Mouse (Mus musculus) liver, postnatal 0 days (tissue): ENCODE results near the gene Dffb. TPM values are rescaled to one million over a fixed set of nuclear protein-coding genes. Genes with fewer than 3 reads are reported as not detected.
A peak's percentile ranks its signal among the peaks of the same experiment; 100 is the strongest.

Experiments used
- ATAC-seq: fragments of 200-750 bp; cut with Nextera tagmentation; 2 replicates; pipeline ENCODE4 v1.8.0; 2017; ENCODE audit warnings: mild to moderate bottlenecking, moderate library complexity
- DNase-seq: peaks from one replicate; pipeline ENCODE4 v3.0.0-alpha.2; 2016
- H3K27ac ChIP-seq: fragments of 300-500 bp; sonication (generic); 2 replicates; pipeline ENCODE4 v1.5.1; 2014; ENCODE audit warnings: antibody characterized with exemption, moderate library complexity, mild to moderate bottlenecking, low read depth
- H3K27me3 ChIP-seq: fragments of 300-500 bp; sonication (generic); 2 replicates; pipeline ENCODE4 v1.6.1; 2014; ENCODE audit warnings: low read length, control low read depth, mixed read lengths; ENCODE audit not compliant: insufficient read depth
- H3K36me3 ChIP-seq: fragments of 300-500 bp; sonication (generic); replicated peaks from 2 replicates; pipeline ENCODE4 v1.6.1; 2014; ENCODE audit warnings: mild to moderate bottlenecking, control low read depth, low read length, moderate library complexity, mixed read lengths; ENCODE audit not compliant: insufficient read depth
- H3K4me1 ChIP-seq: fragments of 300-500 bp; sonication (generic); 2 replicates; pipeline ENCODE4 v1.6.1; 2014; ENCODE audit warnings: antibody characterized with exemption, mild to moderate bottlenecking, control low read depth; ENCODE audit not compliant: insufficient read depth
- H3K4me2 ChIP-seq: fragments of 300-500 bp; sonication (generic); 2 replicates; pipeline ENCODE4 v1.6.1; 2014; ENCODE audit warnings: low read depth, mild to moderate bottlenecking, low read length, moderate library complexity, mixed read lengths
- H3K4me3 ChIP-seq: fragments of 300-500 bp; sonication (generic); 2 replicates; pipeline ENCODE4 v1.5.1; 2014; ENCODE audit warnings: low read depth, low read length
- H3K9ac ChIP-seq: fragments of 300-500 bp; sonication (generic); replicated peaks from 2 replicates; pipeline ENCODE4 v1.6.1; 2014; ENCODE audit warnings: mild to moderate bottlenecking, moderate library complexity
- H3K9me3 ChIP-seq: fragments of 300-500 bp; sonication (generic); 2 replicates; pipeline ENCODE4 v1.6.1; 2016; ENCODE audit warnings: mild to moderate bottlenecking, control low read depth, low read length, mixed read lengths
- CTCF ChIP-seq: sonication (generic); IDR thresholded peaks from 2 replicates; pipeline ENCODE4 v1.5.1; 2016; ENCODE audit warnings: antibody characterized with exemption, low read depth
- EP300 ChIP-seq: IDR thresholded peaks from 2 replicates; pipeline ENCODE4 v1.6.1; 2016; ENCODE audit warnings: antibody characterized with exemption, low read depth, mild to moderate bottlenecking
- WGBS: fragments of 180-500 bp; shearing (Covaris S2); extraction: QIAGEN DNeasy Blood & Tissue Kit; methylation state at CpG from one replicate; pipeline ENCODE4 v1.1.7; 2014; ENCODE audit not compliant: insufficient replicate concordance; 5-methylcytosine and 5-hydroxymethylcytosine counted together
- polyA plus RNA-seq: library from polyadenylated mRNA; unstranded; fragments of >200 nt; fragmentation: Nextera tagmentation; extraction: Ambion mirVana; gene quantifications from 2 replicates; pipeline ENCODE4 v1.2.1, GENCODE M21; 2015

Dffb gene
- 3.6 and 4.6 TPM in 2 replicates for polyA plus RNA-seq

DNA sequence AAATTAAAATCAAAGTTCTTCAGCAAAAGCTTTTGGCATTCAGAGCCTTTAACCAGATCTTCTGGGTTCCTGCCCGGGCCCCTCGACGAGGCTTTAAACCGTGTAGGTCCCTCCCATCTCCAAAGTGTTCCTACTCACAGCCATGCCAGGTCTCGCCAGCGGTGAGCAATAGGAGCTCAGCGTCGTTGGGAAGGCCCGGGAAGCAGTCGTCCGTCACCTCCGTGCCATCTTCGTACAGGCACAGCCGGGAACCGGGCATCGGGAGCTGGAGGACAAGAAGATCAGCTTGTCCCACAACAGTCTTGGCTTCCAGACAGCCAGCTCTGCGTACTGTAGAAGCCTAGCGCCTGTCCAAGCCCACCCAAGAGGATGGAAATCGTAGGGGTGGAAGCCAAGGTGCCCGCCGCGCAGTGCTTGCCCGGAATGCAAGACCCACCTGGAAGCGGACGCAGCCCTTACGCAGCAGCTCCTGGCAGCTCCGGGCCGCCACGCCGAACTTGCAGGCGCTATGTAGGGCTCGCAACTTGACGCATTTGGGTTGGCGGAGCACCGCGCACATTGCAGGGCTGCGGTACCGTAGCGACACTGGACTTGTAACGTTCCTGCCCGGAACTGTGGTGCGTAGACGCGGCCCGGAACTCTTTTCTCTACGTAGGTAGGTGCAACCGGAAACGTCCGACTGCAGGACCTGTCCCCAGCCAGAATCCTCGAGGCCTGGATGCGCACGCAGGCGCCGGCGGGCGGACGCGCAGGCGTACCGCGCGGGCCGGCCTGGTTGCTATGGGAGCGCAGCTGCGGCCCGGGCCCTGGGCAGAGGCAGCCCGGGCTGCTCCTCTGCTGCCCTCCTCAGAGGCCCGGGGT is at the start of gene Dffb, which contains the start of gene Cep104:
TSS of gene Dffb (minus strand) at position 696 of the 861 bp plus-strand sequence.
TSS of gene Cep104 (plus strand) at position 764 of the 861 bp plus-strand sequence.
- TF ChIP-seq EP300: no peak
- no peak for TF ChIP-seq CTCF
- Histone ChIP-seq H3K4me3 (peak within 1 kb of the TSS; percentile 92), H3K4me1 (peaks cover 15% of the 10 kb centered on the region), H3K9me3 (no peaks in the 10 kb centered on the region), H3K9ac (peak within 1 kb of the TSS; percentile 84), H3K4me2 (peak within 1 kb of the TSS; percentile 99), H3K27ac (peak within 1 kb of the TSS; percentile 61), H3K36me3 (peaks cover 15% of the 10 kb centered on the region), H3K27me3 (no peaks in the 10 kb centered on the region)
- WGBS: 1% methylated on average over 68 of the region's 68 CpGs
- peak; percentile 96 for ATAC-seq
- peak; percentile 93 for DNase-seq

DNA sequence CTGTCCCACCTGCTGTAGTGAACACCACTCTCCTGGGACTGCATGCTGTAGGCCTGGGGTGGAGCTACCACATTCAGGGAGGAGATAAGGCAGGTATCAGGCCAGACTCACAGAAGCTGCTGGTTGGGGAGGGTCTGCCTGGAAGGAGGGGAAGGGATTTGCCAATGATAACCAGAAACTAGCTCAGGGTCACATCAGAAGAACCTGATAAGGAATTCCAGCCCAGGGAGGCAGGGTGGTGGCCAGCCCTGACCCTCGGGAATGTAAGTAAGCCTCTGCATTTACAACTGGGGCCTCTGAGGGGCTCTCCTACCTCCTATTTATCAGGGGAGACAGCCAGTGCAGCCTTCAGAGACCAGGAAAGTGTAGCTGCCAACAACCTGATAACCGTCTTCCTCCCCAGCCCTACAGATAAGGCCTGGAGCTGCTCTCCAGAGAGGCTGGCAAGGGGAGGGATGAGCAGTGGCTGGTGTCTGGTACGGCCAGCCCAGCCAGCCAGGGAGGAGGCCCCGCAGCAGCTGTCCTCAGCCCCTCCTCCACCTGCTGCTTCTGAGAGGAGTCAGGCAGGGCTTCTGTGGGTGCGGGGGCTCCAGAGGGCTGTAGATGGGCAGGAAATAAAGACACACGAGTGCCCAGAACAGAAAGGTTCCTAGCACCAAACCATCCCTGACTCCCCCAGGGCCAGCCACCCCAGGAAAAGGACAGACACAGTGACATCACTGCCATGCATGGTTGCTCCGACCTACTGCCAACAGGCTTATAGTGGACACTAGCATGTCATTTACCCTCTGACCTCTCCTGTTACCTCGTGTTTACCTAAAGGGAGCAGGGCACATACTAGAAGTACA is 49.1 kb upstream of the Dffb start:
- peaks cover 36% of the 10 kb centered on the region for H3K36me3 ChIP-seq
- H3K4me2 ChIP-seq: peak overlapping the region; percentile 94
- H3K4me3 ChIP-seq: peak overlapping the region; percentile 84
- ATAC-seq (peak; percentile 83), DNase-seq (peak; percentile 74)
- H3K27me3 ChIP-seq: no peaks in the 10 kb centered on the region
- TF ChIP-seq CTCF (no peak), EP300 (peak; percentile 91)
- 6% methylated on average over 8 of the region's 8 CpGs for WGBS
- peak overlapping the region; percentile 86 for H3K9ac ChIP-seq
- H3K4me1 ChIP-seq: peaks cover 31% of the 10 kb centered on the region
- H3K27ac ChIP-seq: peak overlapping the region; percentile 89
- no peaks in the 10 kb centered on the region for H3K9me3 ChIP-seq

DNA sequence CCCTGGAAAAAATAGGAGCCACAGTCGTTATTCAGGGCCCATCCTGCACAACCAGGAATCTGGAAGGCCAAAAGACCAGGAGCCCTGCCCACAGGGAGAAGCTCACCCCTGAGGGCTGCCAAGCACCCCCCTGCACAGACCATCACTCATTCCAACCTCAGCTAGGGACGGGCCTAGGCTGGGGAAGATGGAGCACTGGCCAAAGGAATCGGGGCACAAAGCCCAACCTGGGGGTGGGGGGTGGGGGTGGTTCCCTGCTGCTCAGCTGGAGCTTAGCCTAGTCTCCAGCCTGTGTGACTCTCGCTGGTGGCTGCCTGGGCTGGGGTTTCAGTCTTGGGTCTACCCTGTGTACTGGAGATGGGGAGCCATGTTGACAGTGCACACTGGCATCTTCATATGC is 47.9 kb upstream of the Dffb start:
- peak overlapping the region; percentile 89 for H3K27ac ChIP-seq
- ATAC-seq (no peak), DNase-seq (no peak)
- H3K4me2 ChIP-seq: peak overlapping the region; percentile 94
- H3K9ac ChIP-seq: no peak overlapping the region
- peak overlapping the region; percentile 84; the same call in 1 of the 2 replicates for H3K4me3 ChIP-seq
- 49% methylated on average over 4 of the region's 4 CpGs for WGBS
- H3K36me3 ChIP-seq: peaks cover 47% of the 10 kb centered on the region
- H3K9me3 ChIP-seq: no peaks in the 10 kb centered on the region
- H3K4me1 ChIP-seq: peaks cover 31% of the 10 kb centered on the region
- no peak for TF ChIP-seq EP300
- no peak for TF ChIP-seq CTCF
- no peaks in the 10 kb centered on the region for H3K27me3 ChIP-seq

DNA sequence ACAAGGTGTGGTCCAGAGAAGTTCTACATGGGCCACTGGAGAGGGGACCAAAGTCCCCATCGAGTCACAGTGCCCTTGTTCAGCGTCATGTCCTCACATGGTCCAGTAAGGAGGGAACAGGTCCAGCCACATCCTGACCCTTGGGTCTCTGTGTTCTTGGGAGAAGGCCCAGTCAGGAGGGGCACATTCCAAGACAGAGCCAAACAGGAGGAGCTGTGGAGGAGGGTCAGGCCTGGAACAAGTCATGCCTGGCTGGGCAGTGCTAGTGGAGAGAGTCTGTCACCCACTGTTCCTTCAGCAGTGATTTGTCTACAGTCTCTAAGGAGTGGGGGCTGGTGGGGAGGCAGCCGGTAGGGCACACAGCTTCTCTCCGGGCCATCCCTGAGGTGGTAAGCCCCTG is 47.5 kb upstream of the Dffb start:
- peaks cover 31% of the 10 kb centered on the region for H3K4me1 ChIP-seq
- peak overlapping the region; percentile 94 for H3K4me2 ChIP-seq
- H3K4me3 ChIP-seq: no peak overlapping the region

DNA sequence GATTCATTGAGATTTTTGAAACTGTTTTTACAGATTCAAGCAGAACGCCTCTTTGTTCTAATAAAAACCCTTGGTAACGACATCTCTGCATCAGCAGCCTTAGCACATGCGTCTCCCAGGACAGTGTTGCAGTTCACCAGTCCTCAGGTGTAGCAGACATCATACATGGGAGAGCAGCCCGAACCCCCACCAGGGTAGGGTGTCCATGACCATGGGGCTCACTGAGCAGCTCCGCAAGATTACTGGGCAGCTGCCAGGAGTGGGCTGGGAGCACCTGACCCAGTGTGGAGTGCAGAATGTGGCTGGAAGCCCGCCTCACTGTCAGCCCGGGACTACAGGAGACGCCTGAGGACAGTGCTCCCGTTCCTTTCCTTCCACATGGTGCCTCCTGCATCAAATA is 46.5 kb upstream of the Dffb start:
- WGBS: 84% methylated on average over 9 of the region's 9 CpGs

More for the DNA sequence above, 47.5 kb upstream of the Dffb start:
- Histone ChIP-seq H3K27ac (peak overlapping the region; percentile 89; the same call in 1 of the 2 replicates), H3K27me3 (no peaks in the 10 kb centered on the region), H3K36me3 (peaks cover 50% of the 10 kb centered on the region), H3K9ac (no peak overlapping the region), H3K9me3 (no peaks in the 10 kb centered on the region)
- DNase-seq (no peak), ATAC-seq (no peak)
- 82% methylated on average over 4 of the region's 4 CpGs for WGBS
- TF ChIP-seq CTCF: no peak

DNA sequence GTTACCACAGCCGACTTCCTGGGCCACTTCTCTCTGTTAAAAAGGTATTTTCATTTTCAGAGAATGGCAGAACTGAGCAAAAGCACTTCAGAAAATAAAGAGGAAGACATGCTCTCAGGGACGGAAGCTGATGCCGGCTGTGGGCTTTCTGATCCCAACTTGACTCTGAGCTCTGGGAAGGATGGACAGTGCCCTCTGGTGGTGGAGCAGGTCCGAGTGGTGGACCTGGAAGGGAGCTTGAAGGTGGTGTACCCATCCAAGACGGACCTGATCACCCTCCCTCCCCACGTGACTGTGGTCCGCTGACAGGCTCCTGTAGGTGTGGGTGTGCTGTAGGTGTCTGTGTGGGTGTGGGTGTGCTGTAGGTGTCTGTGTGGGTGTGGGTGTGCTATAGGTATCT is 44.6 kb upstream of the Dffb start:
- H3K9ac ChIP-seq: no peak overlapping the region
- DNase-seq: peak; percentile 73
- H3K4me3 ChIP-seq: no peak overlapping the region
- no peak for ATAC-seq
- no peak for TF ChIP-seq EP300
- peak; percentile 82 for TF ChIP-seq CTCF
- no peaks in the 10 kb centered on the region for H3K9me3 ChIP-seq
- H3K4me2 ChIP-seq: no peak overlapping the region
- H3K36me3 ChIP-seq: peaks cover 68% of the 10 kb centered on the region
- H3K4me1 ChIP-seq: peaks cover 14% of the 10 kb centered on the region
- 64% methylated on average over 7 of the region's 7 CpGs for WGBS
- no peak overlapping the region for H3K27ac ChIP-seq
- H3K27me3 ChIP-seq: no peaks in the 10 kb centered on the region

More for the DNA sequence above, 46.5 kb upstream of the Dffb start:
- Histone ChIP-seq H3K4me1 (peaks cover 31% of the 10 kb centered on the region), H3K4me2 (no peak overlapping the region), H3K4me3 (no peak overlapping the region), H3K27ac (no peak overlapping the region), H3K9me3 (no peaks in the 10 kb centered on the region), H3K36me3 (peaks cover 56% of the 10 kb centered on the region), H3K27me3 (no peaks in the 10 kb centered on the region), H3K9ac (no peak overlapping the region)
- TF ChIP-seq EP300 (no peak), CTCF (no peak)
- DNase-seq (no peak), ATAC-seq (no peak)
